Mouse (Mus musculus) spleen, postnatal 36 days (tissue): Measurements from ENCODE around the gene Srm.

Experiments
- DNase-seq, 2 experiments: peaks; one replicate each; pipeline ENCODE4 v3.0.0; 2022; ENCODE audit warnings: low spot score in 2 of 2, mixed read lengths in 1 of 2

Gene Srm

DNA sequence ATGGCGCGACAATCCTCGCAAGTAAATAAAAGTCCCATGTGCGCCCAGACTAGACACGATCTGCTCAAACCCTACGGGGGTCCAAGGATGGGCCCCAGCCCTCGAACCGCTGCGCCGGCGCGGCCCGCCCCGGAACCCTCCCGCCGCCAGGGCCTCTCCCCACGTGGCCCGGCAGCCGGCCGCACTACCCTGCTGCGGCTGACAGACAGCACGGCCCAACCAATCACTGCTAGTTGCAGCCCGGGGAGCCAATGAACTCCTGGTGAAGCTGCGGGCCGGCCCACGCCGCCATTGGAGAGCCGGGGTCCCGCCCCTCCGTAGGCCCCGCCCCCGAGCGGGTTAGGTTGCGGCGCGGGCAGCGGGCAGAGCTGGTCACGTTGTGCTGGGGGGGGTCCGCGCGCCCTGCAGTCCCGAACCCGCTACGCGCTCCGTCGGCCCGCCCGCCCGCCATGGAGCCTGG is at the start of gene Srm:
Gene Srm, plus strand, starts transcription at position 333 of the 460 bp plus-strand sequence.
- peak; percentile 97 for DNase-seq

DNA sequence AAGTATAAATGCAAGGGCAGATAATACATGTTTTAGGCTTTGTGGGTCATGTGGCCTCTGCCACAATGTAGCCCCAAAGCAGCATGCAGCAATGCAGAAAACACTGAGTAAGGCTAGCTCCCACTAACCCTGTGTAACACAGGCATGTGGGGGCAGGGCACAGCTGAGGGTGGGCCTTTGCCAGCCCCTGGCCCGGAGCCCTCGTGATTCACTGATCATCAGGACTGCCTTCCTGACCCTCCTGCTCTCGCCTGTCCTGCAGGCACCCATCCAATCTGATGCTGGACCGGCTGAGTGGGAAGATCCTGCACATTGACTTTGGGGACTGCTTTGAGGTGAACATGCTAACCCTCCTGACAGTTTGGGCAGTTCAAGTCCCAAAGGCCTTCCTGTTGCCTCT is 42.2 kb upstream of the Srm start:
- DNase-seq, result no peak

DNA sequence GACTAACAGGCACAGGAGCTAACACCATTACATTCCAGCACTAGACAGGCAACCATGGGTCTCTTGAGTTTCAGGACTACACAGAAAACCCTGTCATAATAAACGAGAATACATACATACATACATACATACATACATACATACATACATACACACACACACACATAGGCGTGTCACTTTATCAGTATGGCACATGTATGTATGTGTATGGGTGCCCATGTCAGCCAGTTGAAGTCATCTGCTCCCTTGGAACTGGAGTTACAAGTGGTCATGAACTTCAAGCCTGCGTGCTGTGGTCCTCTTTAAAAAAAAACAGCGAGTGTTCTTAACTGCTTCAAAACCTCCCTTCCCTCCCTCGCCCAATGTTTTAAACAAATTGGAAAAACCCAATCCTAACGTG is 33.5 kb upstream of the Srm start:
- DNase-seq, result no peak

DNA sequence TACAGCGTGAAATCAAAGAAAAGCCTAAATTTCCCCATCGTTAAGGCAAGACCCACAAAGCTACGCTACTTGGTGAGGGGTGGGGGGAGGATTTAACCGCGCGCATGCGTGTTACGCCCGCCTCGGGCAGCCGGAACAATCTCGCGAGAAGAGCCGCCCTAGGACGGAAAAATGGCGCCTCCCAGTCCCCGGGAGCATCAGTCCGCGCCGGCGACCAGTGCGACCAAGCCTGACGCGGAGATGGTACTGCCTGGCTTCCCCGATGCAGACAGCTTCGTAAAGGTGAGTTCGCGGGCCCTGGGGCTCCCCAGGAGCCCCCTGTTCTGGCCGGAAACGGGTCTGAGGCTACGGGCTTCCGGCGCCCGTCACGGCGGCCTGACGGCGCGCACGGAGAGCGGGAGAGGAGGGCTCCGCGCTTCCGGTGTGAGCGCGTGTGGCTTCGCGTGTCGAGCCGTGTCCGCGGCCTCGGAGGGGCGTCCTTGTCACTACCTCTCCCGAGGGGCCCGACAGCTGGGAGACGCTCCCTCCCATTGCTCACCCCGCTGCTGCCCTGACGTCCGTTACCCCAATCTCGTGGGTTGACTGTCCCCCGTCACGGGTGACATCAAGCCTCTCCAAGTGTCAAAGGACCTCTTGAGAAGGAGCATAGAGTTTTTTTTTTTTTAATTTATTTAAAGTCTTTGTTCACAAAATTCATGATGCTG is 32.9 kb upstream of the Srm start, which contains the start of gene Exosc10:
Gene Exosc10, plus strand, starts transcription at position 133 of the 704 bp plus-strand sequence.
- peak; percentile 80 to 83 for DNase-seq

DNA sequence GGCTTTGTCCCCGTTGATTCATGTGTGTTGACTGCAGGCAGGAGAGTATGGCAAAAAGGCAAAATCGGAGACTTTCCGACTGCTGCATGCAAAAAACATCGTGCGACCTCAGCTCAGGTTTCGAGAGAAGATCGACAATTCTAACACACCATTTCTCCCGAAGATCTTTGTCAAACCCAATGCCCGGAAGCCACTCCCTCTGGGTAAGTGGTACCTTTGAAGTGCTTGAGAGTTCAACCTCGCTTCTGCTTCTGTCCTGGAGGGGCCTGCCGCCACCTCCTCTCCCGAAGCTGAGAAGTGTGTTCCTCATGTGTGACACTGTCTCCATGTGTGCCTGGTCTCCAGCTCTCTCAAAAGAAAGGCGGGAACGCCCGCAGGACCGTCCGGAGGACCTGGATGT is 28.6 kb upstream of the Srm start:
- no peak for DNase-seq

DNA sequence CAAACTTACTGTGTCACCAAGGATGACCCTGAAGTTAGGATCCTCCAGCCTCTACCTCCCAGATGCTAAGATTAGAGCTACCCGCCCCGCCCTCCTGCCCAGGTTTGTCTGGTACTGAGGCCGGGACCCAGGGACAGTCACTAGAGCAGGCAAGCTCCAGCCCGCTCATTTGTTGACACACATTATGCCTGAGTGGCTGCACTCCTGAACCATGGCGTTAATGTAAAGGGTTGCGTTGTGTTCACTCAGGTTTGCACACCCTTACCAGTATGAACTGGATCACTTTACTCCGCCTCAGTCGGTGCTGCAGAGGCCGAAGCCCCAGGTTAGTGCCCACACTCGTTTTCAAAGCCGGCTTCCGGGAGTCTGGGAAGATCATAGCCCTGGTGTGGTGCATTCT is 27.7 kb upstream of the Srm start:
- no peak for DNase-seq

DNA sequence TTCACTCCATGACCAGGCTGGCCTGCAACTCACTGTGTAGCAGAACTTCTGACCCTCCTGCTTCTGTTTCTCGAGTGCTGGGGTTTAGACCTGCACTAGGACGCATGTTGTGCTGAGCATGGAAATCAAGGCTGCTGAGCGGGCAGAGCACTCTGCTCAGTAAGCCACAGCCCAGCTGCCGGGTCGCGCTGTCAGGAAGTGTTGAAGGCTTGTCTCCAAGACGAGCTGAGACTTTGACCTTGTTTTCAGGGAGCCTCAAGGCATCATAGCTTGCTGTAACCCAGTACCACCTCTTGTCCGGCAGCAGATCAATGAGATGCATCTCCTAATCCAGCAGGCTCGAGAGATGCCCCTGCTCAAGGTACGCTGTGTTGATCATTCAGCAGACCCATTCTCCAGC is 21.2 kb upstream of the Srm start:
- no peak for DNase-seq

DNA sequence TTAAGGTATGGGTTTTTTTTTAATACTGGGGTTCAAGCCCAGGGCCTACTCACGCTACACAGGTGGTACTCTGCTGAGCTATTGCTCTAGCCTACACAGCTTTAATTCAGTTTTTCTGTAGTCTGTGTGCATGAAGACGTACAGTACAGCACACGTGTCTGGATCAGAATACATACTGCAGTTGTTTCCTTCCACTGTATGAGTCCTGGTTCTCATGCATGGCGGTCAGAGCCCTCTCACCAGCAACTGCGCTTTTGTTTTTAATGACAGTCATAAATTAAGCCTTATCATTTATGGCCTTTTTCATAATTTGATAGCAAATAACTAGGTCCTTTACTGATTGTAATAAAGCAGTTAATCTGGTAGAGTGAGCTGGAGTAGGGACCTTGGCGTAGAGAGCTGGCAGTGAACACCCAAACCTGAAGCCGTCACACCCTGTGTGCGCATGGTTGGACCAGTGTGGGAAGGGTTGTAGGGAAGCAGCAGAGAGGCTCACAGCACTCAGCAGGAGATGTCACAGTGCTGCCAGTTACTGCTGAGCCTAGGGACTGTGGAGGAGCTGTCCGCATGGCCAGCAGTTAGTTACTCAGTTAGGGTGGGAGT is 20.5 kb upstream of the Srm start:
- no peak for DNase-seq

DNA sequence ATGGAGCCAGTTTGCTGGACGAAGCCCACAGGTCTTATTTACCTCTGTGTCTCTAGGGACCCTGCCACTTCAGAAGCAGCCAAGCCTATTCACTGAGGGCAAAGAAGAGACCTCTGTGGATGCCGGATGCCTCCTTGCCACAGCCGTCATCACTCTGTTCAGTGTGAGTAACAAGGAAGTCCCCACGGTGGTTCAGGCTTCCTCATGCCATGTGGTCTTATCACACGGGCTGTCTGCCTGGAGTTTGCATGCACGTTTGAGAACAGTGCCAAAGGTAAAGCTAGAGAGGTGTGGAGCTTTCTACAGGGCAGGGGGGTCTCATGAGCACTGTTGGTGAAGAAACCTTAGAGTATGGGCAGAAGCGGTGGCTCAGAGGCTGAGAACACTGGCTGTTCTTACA is 18.1 kb upstream of the Srm start:
- DNase-seq, result no peak

DNA sequence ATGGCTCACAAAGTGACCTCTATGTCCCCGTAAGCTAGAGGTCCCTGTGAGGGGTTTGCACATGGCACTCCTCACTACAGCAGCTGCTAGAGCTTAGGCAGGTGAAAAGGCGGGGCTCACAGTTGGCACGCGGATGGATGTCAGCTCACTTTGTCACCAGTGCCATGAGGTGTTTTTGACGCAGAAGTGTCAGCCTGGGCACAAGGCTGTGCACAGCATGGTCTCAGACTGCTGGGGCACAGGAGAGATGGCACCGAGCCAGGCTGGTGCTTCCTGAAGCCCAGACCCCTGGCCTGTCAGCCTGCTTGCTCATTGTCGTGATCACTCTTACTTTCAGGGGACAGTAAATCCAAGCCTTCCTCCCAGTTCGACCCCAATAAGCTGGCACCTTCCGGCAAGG is 10.5 kb upstream of the Srm start:
- no peak for DNase-seq

DNA sequence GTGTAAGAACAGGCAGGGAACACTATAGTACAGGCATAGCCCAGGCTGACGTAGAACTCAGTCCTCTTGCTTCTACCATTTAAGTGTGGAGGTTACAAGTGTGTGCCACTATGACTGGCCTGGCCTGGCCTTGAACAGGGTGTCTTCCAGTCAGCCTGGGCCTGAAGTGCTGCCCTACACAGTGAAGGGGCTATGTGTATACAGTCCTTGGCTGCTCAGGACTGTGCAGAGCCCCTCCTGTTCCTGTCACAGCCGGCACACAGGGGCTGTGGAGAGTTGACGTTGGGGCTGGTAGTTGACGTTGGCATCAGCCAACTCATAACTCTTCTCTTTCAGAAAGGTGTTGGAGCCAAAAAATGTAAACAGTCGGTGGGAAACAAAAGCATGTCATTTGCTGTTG is 9.9 kb upstream of the Srm start:
- DNase-seq, result no peak

DNA sequence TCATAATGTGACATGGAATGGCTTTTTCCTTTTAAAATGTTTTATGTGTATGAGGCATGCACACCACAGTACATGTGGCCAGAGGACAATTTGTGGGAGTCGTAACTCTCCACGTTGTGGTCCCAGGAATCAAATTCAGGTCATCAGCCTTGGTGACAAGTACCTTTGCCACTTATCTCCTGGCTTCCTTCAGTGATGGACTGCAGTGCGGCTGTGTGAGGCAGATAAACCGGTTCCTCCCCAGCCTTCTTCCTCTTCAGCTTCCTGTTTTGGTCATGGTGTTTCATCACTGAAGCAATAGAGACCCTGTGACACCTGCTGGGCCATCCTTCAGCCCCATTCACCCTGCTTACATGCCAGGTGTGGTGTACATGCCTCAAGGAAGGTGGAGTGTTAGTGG is 8.0 kb upstream of the Srm start:
- no peak for DNase-seq

DNA sequence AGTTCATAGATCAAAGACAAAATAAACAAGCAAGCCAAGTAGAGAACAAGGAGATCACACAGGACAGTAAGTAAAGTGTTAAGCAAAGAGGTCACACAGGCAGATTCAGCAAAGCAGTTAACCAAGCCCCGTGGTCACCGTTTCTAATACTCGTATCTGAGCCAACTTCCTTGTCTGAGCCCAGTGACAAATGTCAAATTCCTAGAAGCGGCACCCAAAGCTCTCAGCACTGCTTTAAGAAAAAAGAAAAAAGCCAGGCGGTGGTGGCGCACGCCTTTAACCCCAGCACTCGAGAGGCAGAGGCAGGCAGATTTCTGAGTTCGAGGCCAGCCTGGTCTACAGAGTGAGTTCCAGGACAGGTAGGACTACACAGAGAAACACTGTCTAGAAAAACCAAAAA is 4.7 kb upstream of the Srm start:
- no peak for DNase-seq

DNA sequence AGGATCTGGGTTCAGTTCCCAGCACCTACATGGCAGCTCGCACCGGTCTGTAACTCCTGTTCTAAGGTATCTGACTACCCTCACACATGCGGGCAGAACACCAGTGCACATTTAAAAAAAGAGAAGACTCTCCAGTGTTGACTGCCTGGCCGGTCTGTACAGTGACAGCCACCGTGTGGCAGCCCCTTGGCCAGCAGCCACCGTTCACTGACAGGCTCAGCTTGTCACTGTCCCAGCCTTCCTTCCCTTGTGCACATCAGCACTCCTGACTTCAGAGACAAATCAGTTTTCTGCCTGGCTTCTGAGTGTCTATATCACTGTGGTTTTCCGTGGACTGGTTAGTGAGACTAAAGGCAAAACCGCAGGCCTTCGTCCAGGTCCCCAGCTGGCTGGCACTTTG is 2.5 kb upstream of the Srm start:
- no peak for DNase-seq

DNA sequence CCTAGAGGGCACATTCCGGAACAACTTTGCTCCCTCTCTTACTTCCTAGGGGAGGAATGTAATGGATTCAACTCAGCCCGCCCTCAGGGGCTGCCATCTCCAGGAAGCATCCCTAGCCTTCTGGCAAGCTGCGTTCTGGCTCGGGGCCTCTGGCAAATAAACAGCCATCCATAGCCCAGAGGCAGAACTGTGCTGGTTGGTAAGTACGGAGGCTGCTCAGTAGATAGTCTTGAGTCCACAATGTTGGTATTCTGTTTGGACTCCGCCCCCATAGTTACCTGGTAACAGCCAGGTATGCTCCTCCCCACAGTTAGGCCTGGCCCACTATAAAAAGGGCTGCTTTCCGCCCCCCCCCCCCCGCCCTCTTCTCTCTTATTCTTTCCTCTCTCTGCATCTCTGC is 1.7 kb upstream of the Srm start:
- DNase-seq, result no peak

DNA sequence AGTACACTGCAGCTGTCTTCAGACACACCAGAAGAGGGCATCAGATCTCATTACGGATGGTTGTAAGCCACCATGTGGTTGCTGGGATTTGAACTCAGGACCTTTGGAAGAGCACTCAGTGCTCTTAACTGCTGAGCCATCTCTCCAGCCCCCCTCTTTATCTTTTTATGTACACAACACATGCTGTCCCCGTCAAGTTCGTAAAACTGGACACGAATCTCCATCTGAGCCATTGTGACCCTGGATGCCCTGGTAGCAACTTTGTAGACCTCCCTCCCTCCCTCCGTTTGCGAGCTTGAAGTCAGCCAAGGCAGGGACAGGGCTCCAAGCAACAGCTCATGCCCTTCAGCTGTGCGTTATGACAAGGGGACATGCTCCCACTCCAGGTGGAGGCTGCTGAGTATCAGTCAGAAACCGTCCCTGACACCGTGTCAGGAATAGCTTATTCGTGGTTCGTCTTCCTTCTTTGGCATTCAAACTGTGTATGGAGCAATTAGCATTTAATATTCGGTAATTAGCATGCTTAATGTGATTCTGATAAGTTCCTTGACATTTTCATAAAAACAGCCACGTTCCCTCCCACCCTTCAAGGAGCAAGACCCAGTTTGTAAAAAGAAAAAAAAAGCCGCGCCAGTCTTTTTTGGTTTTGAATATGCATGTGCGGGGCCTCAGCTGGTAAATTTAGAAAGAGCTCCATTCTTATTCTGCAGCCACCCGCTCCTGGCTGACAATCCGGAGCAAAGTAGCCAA is 707 bp upstream of the Srm start:
- DNase-seq, result no peak

DNA sequence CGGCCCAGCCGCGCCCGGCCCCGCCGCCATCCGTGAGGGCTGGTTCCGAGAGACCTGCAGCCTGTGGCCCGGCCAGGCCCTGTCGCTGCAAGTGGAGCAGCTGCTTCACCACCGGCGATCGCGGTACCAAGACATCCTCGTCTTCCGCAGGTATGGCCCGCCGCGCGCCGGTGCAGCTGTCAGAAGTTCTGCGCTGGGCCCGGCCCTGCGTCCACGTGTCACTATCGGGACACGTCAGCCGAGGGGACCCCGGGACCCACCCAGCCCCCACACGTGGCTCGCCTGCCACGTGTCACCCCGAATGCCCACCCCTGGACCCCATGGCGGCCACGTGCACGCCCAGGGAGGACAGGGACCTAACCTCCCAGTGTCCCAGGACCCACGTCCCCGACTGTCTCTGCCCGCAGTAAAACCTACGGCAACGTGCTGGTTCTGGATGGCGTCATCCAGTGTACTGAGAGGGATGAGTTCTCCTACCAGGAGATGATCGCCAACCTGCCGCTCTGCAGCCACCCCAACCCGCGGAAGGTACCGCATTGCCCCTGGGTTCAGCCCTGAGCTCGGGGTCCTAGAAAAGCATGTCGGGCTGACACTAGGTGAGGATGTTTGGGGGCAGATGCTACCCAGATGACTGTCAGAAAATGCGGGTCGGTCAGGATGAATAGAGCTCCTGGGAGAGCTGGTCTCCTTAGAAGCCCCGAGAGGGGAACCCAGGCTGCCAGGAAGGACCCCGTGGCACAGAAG is 506 bp downstream of the Srm start:
- peak in 1 of 2 experiments; percentile 18 for DNase-seq

DNA sequence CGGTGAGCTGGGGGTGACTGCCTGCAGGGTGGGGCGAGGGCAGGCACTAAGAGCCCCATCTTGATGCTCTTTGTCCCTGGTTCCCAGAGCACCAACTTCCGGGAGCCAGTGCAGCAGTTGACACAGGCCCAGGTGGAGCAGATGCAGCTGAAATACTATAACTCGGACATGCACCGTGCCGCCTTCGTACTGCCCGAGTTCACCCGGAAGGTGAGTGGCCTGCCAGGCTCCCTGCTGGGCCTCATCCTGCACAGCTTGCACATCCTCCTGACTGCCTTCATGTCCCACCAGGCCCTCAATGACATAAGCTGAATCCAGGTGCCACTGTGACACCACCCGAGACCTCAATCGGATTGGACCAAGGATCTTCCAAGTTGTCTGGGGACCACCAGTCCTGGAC is 2.7 kb downstream of the Srm start:
- no peak for DNase-seq

DNA sequence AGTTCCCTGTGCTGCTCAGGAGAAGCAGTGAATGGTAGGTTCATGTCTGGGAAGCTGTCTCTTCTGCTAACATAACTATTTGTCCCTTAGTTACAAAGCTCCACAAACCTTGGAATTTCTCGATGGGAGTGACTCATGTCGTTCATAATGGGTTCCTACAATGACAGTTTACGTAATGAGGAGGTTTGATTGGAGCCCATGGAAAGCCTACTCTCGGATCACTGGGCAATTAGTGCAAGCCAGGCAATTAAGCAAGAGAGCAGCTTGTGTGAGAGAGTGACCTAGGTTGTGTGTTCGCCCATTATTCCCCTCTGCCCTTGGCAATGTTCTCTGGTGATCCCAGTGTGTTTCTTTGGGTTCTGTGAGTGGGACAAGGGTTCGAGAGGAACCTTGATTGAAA is 4.6 kb downstream of the Srm start:
- no peak for DNase-seq

DNA sequence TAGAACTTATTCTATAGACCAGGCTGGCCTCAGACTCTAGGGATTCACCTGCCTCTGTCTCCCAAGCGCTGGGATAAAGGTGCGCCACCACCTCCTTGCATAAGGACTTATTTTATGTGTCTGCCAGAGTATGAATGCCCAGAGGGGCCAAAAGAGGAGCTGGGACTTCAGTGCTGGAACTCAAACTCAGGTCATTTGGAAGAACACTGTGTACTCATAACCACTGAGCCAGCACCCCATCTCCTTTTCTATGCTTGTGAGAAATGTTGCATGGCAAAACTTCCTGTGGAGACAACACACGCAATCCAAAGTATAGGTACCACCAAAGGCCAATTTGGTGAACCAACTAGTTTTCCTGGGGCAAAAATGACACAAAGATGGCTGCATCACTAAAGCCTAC is 5.4 kb downstream of the Srm start:
- no peak for DNase-seq

DNA sequence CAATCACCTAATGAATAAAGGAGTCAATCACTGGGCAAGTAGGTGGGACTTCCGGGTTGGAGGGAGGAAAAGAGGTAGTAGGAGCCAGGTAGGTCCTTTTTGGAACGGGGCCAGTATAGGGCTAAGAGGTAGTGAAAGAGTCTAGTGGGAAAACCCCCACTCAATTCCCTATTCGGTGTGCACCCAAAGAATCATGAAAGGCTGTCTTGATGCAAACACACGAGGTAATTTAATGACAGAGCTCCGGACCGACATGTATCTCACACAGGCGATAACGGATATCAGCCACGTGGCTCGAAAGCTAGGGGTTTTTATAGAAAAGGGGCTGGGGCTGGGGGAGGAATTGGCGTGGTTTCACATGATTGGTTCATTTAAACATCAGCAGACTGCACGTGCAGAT is 7.5 kb downstream of the Srm start:
- DNase-seq, result no peak

DNA sequence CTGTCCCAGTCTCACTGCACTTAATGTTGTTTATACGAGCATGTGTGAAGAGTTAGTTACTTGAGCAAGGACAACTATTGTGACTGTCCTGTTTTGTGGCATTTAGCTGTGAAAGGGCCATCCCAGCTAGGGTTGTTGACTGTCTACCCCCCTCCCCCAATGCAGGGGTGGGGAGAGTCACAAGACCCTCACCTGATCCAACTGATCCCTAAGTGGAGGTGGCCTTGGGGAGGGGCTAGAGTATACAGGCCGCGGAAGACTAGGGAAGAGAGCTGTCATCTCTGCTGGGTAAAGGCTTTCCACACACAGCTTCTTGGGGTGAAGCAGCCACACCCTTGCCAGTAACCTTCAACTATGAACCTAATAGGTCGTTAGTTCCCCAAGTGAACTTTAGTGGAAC is 9.0 kb downstream of the Srm start:
- no peak for DNase-seq
